Mouse (Mus musculus): ENCODE measurements around the gene Vmn1r234. TPM values are rescaled to one million over a fixed set of nuclear protein-coding genes. Genes with fewer than 3 reads are reported as not detected.
"Not testable (repeated sequence)": the region's sequence is repeated elsewhere in the genome, so short reads cannot be mapped to it uniquely, and the experiment has no call there.

Vmn1r234 gene
- not detected in 2 replicates for polyA plus RNA-seq (2015; fragmentation: Nextera tagmentation; extraction: Ambion mirVana)

DNA sequence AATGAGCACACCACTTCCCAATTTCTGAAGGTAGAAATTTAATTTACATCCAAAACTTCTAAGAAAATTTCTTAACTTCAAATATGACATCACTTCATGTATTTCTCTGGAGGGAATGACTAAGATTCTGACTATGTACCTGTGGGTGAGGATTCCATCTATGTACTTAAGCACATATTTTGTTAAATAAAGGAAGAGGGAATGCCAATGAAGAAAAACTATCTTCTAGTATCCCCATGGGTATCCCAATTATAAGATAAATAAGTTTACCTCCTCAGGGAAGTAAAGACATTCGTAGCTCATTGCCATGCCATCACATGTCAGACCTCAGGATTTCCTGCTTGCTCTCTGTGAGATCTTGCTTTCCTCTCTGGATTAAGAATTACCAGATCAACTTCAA is at the start of gene Vmn1r234:
Gene Vmn1r234 (plus strand): TSS at position 301 of the 400 bp plus-strand sequence.
- no peak within 1 kb of the TSS for H3K9ac ChIP-seq (replicated peaks; ENCODE audit: low read depth, low read length)
- WGBS: 85% methylated on average over 1 of the region's 1 CpGs

DNA sequence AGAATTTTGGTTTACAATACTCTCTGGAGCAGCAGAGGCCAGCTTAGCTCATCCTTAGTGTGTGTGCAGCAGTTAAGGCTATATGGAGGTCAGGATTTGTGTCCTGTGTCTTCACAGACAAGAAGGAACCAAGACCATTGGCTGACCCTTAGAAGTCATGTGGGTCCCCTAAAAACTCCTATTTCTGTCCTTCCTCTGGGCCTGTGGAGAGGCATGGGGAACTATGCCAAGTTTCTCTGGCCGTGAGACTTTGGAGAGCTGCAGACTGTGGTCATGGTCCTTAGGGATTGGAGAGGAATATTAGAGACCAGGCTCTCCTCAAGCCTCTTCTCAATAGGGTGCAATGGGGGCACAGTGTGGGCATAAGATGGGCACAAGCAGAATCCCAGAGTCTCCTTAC is 14.8 kb upstream of the Vmn1r234 start:
- WGBS: 93% methylated on average over 1 of the region's 1 CpGs
- H3K4me2 ChIP-seq (ENCODE audit: low read length); H3K4me3 ChIP-seq (replicated peaks; ENCODE audit: low read length); H3K4me1 ChIP-seq (replicated peaks; ENCODE audit: control insufficient read depth, insufficient read depth, low read length); H3K9me3 ChIP-seq (ENCODE audit: control insufficient read depth, low read length); H3K27ac ChIP-seq (ENCODE audit: low read length); H3K27me3 ChIP-seq (replicated peaks; ENCODE audit: control insufficient read depth, insufficient read depth, low read length); ATAC-seq; H3K9ac ChIP-seq (replicated peaks; ENCODE audit: low read depth, low read length); H3K36me3 ChIP-seq (ENCODE audit: control insufficient read depth, insufficient read depth): not testable (repeated sequence)

More for the DNA sequence above, at the start of gene Vmn1r234:
- H3K9me3 ChIP-seq (ENCODE audit: control insufficient read depth, low read length): no peaks in the 10 kb centered on the region
- H3K27ac ChIP-seq (ENCODE audit: low read length): no peak within 1 kb of the TSS
- H3K4me1 ChIP-seq (replicated peaks; ENCODE audit: control insufficient read depth, insufficient read depth, low read length): no peaks in the 10 kb centered on the region
- no peaks in the 10 kb centered on the region for H3K36me3 ChIP-seq (ENCODE audit: control insufficient read depth, insufficient read depth)
- H3K4me3 ChIP-seq (replicated peaks; ENCODE audit: low read length): no peak within 1 kb of the TSS
- H3K4me2 ChIP-seq (ENCODE audit: low read length): no peak within 1 kb of the TSS
- no peaks in the 10 kb centered on the region for H3K27me3 ChIP-seq (replicated peaks; ENCODE audit: control insufficient read depth, insufficient read depth, low read length)
- no peak for ATAC-seq

DNA sequence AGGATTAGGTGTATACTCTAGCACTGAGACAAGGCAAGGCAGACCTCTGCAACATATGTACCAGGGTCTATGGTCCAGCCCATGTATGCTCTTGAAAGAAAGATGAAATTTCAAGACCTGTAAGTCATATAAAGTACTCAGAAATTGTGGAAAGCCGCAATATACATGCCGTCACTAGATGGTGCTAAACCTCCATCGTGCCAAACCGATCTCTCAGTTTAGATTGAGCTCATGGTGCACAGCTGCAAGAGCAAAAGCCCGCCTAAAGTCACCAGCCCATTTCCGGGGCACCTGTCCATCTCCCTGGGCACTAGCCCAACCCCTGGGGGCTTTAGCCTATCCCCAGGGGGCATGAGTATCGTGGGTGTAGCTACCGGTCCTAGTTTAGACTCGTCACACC is 5.8 kb downstream of the Vmn1r234 start:
- Histone ChIP-seq H3K4me3 (replicated peaks; ENCODE audit: low read length) (no peak overlapping the region), H3K27me3 (replicated peaks; ENCODE audit: control insufficient read depth, insufficient read depth, low read length) (no peaks in the 10 kb centered on the region), H3K36me3 (ENCODE audit: control insufficient read depth, insufficient read depth) (no peaks in the 10 kb centered on the region), H3K4me2 (ENCODE audit: low read length) (no peak overlapping the region), H3K9ac (replicated peaks; ENCODE audit: low read depth, low read length) (no peak overlapping the region), H3K9me3 (ENCODE audit: control insufficient read depth, low read length) (no peaks in the 10 kb centered on the region), H3K27ac (ENCODE audit: low read length) (no peak overlapping the region), H3K4me1 (replicated peaks; ENCODE audit: control insufficient read depth, insufficient read depth, low read length) (no peaks in the 10 kb centered on the region)
- 29% methylated on average over 9 of the region's 9 CpGs for WGBS
- ATAC-seq: no peak

DNA sequence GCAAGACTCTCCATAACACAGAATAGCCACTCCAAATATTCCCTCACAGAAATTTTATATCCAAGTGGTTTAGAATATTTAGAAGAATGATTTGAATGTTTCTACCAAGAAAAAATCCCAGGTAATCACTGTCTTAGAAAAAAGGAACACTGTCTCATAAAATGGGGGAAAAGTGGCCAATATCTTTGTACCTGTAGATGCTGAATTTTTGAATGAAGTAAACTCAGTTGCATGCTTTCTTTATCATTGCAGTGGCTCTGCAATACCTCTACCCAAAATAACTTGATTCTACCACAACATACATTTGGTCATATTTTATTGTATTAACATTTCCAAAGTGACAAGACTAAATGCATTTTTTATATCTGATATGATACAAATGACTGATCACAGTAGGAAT is 30.2 kb downstream of the Vmn1r234 start, which contains the start of gene Vmn1r235:
Gene Vmn1r235 (plus strand): TSS at position 301 of the 400 bp plus-strand sequence.
- Histone ChIP-seq H3K36me3 (ENCODE audit: control insufficient read depth, insufficient read depth) (no peaks in the 10 kb centered on the region), H3K27me3 (replicated peaks; ENCODE audit: control insufficient read depth, insufficient read depth, low read length) (no peaks in the 10 kb centered on the region), H3K9me3 (ENCODE audit: control insufficient read depth, low read length) (no peaks in the 10 kb centered on the region), H3K9ac (replicated peaks; ENCODE audit: low read depth, low read length) (no peak within 1 kb of the TSS), H3K27ac (ENCODE audit: low read length) (no peak within 1 kb of the TSS), H3K4me3 (replicated peaks; ENCODE audit: low read length) (no peak within 1 kb of the TSS), H3K4me1 (replicated peaks; ENCODE audit: control insufficient read depth, insufficient read depth, low read length) (no peaks in the 10 kb centered on the region), H3K4me2 (ENCODE audit: low read length) (no peak within 1 kb of the TSS)
- ATAC-seq: no peak

DNA sequence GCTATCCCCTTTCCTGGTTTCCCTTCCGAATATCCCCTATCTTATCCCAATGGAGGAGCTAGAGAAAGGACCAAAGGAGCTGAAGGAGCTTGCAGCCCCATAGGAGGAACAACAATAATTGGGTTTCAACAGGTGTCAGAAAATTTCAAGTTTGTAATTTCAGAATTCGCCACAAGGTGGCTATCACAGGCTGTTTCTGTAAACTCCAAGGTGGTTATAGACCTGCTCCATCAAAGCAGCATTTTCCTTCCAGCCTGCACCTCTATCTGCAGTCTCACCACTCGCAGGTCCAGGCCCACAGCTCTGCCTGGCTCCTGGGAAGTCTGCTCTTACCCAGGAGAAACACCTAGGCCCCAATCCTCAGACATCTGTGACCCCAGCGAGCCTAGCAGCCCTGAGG is 46.2 kb downstream of the Vmn1r234 start:
- no peak overlapping the region for H3K9ac ChIP-seq (replicated peaks; ENCODE audit: low read depth, low read length)
- no peak overlapping the region for H3K4me2 ChIP-seq (ENCODE audit: low read length)
- H3K4me1 ChIP-seq (replicated peaks; ENCODE audit: control insufficient read depth, insufficient read depth, low read length): no peaks in the 10 kb centered on the region
- no peak for ATAC-seq
- no peak overlapping the region for H3K4me3 ChIP-seq (replicated peaks; ENCODE audit: low read length)
- H3K27me3 ChIP-seq (replicated peaks; ENCODE audit: control insufficient read depth, insufficient read depth, low read length): no peaks in the 10 kb centered on the region
- WGBS: 17% methylated on average over 4 of the region's 4 CpGs
- no peaks in the 10 kb centered on the region for H3K9me3 ChIP-seq (ENCODE audit: control insufficient read depth, low read length)
- H3K36me3 ChIP-seq (ENCODE audit: control insufficient read depth, insufficient read depth): no peaks in the 10 kb centered on the region
- no peak overlapping the region for H3K27ac ChIP-seq (ENCODE audit: low read length)

DNA sequence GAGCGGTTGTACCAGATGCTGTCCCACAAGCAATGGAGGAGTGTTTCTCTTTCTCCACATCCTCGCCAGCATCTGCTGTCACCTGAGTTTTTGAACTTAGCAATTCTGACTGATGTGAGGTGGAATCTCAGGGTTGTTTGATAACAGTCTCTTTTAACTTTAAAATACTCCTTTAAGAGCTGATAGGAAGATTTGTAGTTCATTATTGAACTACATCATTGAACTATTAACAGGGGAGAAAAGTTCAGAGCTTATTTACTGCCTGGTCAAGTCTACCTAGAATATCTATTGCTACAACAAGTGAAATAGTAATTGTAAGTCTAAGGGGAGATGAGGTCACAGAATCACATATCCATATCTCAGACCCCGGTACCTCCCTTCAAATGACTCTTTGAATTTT is 56.8 kb downstream of the Vmn1r234 start, which contains the start of gene Vmn1r236:
Gene Vmn1r236 (plus strand): TSS at position 301 of the 400 bp plus-strand sequence.
- Histone ChIP-seq H3K27ac (ENCODE audit: low read length) (no peak within 1 kb of the TSS), H3K4me3 (replicated peaks; ENCODE audit: low read length) (no peak within 1 kb of the TSS), H3K9me3 (ENCODE audit: control insufficient read depth, low read length) (no peaks in the 10 kb centered on the region; the same call in 1 of the 2 replicates), H3K9ac (replicated peaks; ENCODE audit: low read depth, low read length) (no peak within 1 kb of the TSS), H3K36me3 (ENCODE audit: control insufficient read depth, insufficient read depth) (no peaks in the 10 kb centered on the region), H3K4me1 (replicated peaks; ENCODE audit: control insufficient read depth, insufficient read depth, low read length) (no peaks in the 10 kb centered on the region), H3K4me2 (ENCODE audit: low read length) (no peak within 1 kb of the TSS), H3K27me3 (replicated peaks; ENCODE audit: control insufficient read depth, insufficient read depth, low read length) (no peaks in the 10 kb centered on the region)
- WGBS: 80% methylated on average over 3 of the region's 3 CpGs
- no peak for ATAC-seq

DNA sequence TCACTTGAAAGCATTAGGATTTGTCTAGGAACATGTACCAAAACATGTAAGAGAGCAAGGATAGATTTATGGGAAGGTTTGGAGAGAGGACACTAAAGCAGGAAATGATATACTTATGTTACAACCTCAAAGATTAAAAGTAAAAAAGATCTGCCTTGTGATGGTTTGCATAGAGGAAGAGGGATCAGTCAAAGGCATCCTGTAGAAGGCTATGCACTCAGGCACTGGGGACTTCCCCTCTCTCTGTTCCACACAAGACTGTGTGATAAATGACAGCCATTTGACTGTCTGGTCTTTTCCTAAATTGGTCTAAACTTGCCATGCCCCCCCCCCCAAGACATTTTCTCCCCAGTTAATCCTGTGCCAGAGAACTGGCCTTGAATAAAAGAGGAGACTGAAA is 58.5 kb downstream of the Vmn1r234 start:
- Histone ChIP-seq H3K4me2 (ENCODE audit: low read length) (no peak overlapping the region), H3K9ac (replicated peaks; ENCODE audit: low read depth, low read length) (no peak overlapping the region), H3K4me1 (replicated peaks; ENCODE audit: control insufficient read depth, insufficient read depth, low read length) (no peaks in the 10 kb centered on the region), H3K4me3 (replicated peaks; ENCODE audit: low read length) (no peak overlapping the region), H3K27ac (ENCODE audit: low read length) (no peak overlapping the region), H3K36me3 (ENCODE audit: control insufficient read depth, insufficient read depth) (no peaks in the 10 kb centered on the region), H3K27me3 (replicated peaks; ENCODE audit: control insufficient read depth, insufficient read depth, low read length) (no peaks in the 10 kb centered on the region), H3K9me3 (ENCODE audit: control insufficient read depth, low read length) (no peaks in the 10 kb centered on the region; the same call in 1 of the 2 replicates)
- ATAC-seq: no peak

Small RNA genes lying within 50 kb of the gene (microRNA-seq; reads per million reads assigned to microRNA genes)
- not detected for gene Gm26384

Other genes with a start within 250 kb of the Vmn1r234 start
- not detected in 2 replicates for gene Vmn1r233, start 229.6 kb upstream of the Vmn1r234 start, polyA plus RNA-seq (2015; fragmentation: Nextera tagmentation; extraction: Ambion mirVana)
- gene Zfp160, start 217.2 kb upstream of the Vmn1r234 start, polyA plus RNA-seq (2015; fragmentation: Nextera tagmentation; extraction: Ambion mirVana): 20.8 and 21.5 TPM in 2 replicates
- not detected in 2 replicates for gene Vmn1r235, start 30.3 kb downstream of the Vmn1r234 start, polyA plus RNA-seq (2015; fragmentation: Nextera tagmentation; extraction: Ambion mirVana)
- gene Vmn1r236, start 56.9 kb downstream of the Vmn1r234 start, polyA plus RNA-seq (2015; fragmentation: Nextera tagmentation; extraction: Ambion mirVana): not detected in 2 replicates
- not detected in 2 replicates for gene Vmn1r237, start 85.8 kb downstream of the Vmn1r234 start, polyA plus RNA-seq (2015; fragmentation: Nextera tagmentation; extraction: Ambion mirVana)
- 4.9 and 5.9 TPM in 2 replicates for gene Zfp677, start 157.7 kb downstream of the Vmn1r234 start, polyA plus RNA-seq (2015; fragmentation: Nextera tagmentation; extraction: Ambion mirVana)
- 4.1 and 5.7 TPM in 2 replicates for gene Zfp54, start 197.1 kb downstream of the Vmn1r234 start, polyA plus RNA-seq (2015; fragmentation: Nextera tagmentation; extraction: Ambion mirVana)
- gene Zfp51, start 224.3 kb downstream of the Vmn1r234 start, polyA plus RNA-seq (2015; fragmentation: Nextera tagmentation; extraction: Ambion mirVana): 13.0 and 16.0 TPM in 2 replicates